Mouse (Mus musculus) urinary bladder, postnatal 10 days (tissue): Measurements from ENCODE around the gene Laptm4a.

Source experiments
- DNase-seq: peaks from one replicate; pipeline ENCODE4 v3.0.0; 2022; ENCODE audit warnings: low spot score

Laptm4a gene

DNA sequence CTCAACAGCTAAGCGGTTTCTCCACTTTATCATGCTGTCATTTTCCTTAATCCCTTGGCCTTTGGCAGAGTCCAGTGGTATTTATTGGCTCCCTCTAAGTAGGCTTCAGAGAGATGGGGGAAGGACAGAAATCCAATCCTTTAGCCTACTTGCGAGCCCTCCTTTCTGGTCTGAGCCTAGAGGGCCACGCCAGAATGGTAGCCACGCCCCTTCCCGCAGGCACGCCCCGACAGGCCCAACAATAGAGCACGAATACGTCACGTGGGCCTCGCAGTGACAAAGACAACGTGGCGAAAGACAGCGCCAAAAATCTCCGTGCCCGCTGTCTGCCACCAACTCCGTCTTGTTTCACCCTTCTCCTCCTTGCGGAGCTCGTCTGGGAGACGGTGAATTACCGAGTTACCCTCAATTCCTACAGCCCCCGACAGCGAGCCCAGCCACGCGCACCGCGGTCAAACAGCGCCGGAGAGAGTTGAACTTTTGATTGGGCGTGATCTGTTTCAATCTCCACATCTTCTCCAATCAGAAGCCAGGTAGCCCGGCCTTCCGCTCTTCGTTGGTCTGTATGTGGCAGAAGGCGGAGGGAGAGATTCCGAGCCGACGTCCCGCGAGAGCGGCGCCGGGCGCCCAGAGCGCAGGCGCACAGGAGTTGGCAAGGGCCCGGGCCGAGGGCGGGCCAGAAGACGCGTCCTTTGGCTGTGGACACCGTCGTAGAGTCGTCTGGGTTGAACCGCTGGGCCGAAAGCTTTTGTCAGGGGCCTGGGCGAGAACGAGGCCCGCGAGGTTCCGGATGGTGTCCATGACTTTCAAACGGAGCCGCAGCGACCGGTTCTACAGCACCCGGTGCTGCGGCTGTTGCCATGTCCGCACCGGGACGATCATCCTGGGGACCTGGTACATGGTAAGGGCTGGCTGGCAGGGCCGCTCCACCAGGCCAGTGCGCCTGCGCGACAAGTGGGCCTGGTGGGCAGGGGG lies at the start of gene Laptm4a:
TSS of gene Laptm4a (plus strand) at position 271 of the 975 bp plus-strand sequence.
- peak; percentile 83 for DNase-seq

- DNase-seq = no peak
Measured at GRCm38 (mm10) chr12:8875583-8875982, 45.9 kb upstream of the Laptm4a start.

DNA sequence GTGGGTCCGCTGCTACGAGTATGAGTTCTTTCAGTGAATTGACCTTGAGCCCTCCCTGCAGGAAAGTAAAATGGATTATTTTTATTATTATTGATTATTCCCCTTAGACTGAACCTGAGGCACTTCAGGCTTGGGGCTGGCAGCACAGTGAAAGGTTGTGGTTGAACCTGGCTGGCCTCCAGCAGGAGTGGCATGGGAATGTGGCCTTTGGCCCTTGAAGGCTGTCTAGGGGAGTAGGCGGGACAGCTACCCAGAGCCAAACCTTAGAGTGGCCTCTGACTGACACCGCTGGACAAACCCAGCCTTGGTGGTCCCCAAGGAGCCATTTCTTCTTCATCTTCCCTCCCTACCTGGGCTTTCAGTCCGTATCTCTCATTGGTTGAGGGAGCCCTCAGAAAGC lies 44.6 kb upstream of the Laptm4a start:
- no peak for DNase-seq

GRCm38 (mm10) chr12:8877413-8877812 lies 44.1 kb upstream of the Laptm4a start:
- DNase-seq = no peak

GRCm38 (mm10) chr12:8878752-8879151 lies 42.7 kb upstream of the Laptm4a start:
- no peak for DNase-seq

- DNase-seq = no peak
Measured at GRCm38 (mm10) chr12:8879389-8879788, 42.1 kb upstream of the Laptm4a start.

DNA sequence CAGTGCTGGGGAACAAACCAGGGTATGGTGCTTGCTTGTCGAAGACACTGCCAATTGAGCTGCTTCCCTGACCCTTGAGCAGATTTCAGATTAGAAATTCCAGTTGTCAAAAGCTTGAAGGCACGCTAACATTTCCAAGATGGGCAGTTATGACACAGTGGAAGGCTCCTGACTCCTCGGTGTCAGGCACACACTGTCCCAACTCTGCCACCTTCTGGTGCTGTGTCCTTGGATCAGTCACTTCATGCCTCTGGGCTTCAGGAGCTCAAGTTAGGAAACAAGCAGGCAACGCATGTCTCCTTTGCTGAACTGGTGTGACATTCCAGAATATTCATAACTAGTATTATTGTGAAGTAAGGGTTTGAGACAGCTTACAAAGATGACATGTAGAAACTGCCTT lies 39.7 kb upstream of the Laptm4a start:
- DNase-seq = no peak

GRCm38 (mm10) chr12:8882376-8882775 lies 39.1 kb upstream of the Laptm4a start:
- no peak for DNase-seq

- no peak for DNase-seq
Measured at GRCm38 (mm10) chr12:8884426-8885145, 36.9 kb upstream of the Laptm4a start.

GRCm38 (mm10) chr12:8885146-8885543 lies 36.3 kb upstream of the Laptm4a start:
- no peak for DNase-seq

GRCm38 (mm10) chr12:8885950-8886349 lies 35.5 kb upstream of the Laptm4a start:
- DNase-seq = no peak

GRCm38 (mm10) chr12:8888445-8888844 lies 33.0 kb upstream of the Laptm4a start:
- DNase-seq = no peak

GRCm38 (mm10) chr12:8889117-8889665 lies 32.3 kb upstream of the Laptm4a start:
- no peak for DNase-seq

GRCm38 (mm10) chr12:8892876-8893532 lies 28.5 kb upstream of the Laptm4a start:
- DNase-seq = no peak

DNA sequence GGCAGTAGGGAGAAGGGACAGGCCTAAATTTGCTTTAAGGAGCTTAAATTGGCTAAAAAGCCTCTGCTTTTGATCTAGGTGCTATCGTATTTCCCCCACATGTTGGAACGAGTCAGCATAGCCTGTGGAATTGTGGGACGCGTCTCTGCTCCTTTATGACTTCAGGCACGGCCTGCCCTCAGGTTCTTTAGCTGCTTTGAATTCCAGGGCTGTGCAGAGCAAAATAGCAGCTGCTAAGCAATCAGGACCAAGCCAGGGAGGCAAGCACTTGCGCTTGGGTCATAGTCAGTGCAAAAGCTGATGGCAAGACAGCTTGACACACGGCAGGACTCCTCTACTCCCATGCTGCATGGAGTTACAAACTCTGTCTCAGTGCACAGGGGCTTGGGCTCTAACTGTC lies 24.3 kb upstream of the Laptm4a start:
- DNase-seq = no peak

DNA sequence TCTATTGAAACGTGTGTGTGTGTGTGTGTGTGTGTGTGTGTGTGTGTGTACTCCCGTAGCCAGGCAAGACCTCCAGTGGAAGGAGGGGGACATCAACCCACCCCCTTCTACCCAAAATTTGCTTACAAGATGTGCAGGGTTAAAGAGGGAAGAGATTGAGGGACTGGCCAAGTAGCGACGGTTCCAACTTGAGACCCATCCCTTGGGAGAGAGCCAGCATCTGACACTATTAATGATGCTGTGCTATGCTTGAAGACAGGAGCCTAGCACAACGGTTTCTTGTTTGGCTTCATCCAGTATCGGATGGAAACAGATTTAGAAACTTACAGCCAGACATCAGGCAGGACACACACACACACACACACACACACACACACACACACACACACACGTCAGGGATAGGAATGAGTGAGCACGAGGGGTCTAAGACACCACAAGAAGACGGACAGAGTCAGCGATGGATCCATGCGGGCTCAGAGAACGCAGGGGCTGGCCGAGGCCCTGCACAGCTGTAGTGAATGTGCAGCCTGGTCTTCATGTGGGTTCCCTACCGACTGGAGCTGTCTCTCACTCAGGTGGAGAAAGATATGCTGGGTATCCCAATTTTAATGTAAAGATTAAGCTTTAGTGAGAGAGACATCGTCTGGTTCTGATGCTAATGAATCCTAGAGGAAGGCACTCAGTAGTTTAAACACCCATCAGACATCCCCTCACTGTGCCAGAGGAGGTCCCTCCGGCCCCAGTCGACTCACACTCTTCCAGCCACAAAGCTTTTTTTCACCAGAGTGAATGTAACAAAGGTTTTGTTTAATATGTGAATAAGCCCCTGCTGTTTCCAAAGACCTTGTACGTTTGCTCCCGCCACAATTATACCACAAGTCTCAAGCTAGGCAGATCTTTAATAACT lies 22.3 kb upstream of the Laptm4a start:
- DNase-seq = no peak

GRCm38 (mm10) chr12:8900107-8900698 lies 21.3 kb upstream of the Laptm4a start:
- DNase-seq = no peak

GRCm38 (mm10) chr12:8900919-8901663 lies 20.4 kb upstream of the Laptm4a start:
- no peak for DNase-seq

GRCm38 (mm10) chr12:8901934-8902333 lies 19.5 kb upstream of the Laptm4a start:
- DNase-seq = no peak

DNA sequence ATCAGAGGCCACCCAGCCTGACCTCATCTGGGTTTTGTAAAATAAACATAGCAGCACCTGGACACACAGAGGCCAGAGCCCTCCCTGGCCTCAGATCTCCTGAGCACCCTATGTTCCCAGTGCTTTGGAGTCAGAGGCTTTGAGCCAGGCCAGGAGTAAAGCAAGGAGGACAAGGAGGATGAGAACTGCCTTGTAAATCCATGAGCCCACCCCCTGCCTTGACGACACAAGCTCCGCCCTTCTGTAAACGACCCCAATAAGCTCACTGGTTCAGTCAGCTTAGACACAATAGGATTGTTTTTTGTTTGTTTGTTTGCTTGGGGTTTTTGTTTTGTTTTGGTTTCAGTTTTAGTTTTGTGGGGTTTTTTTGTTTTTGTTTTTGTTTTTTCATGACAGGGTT lies 19.0 kb upstream of the Laptm4a start:
- no peak for DNase-seq
